Mouse (Mus musculus) cerebral cortex, adult 2 months (tissue): ENCODE data around the gene Olfr686.

ENCODE experiments used
- WGBS: fragments of 180-500 bp; shearing (Covaris S2); methylation state at CpG from one replicate; pipeline ENCODE4 v1.1.7; 2018; 5-methylcytosine and 5-hydroxymethylcytosine counted together

Gene Olfr686

GRCm38 (mm10) chr7:105207385-105207784 lies at the start of gene Olfr686:
Olfr686 (minus strand) TSS chr7:105207485.

GRCm38 (mm10) chr7:105256656-105257055 lies 49.4 kb upstream of the Olfr686 start:
- 63% methylated on average over 5 of the region's 5 CpGs for WGBS

- 63% methylated on average over 1 of the region's 1 CpGs for WGBS
Observed at GRCm38 (mm10) chr7:105248197-105248596, 40.9 kb upstream of the Olfr686 start.

GRCm38 (mm10) chr7:105247671-105248070 lies 40.4 kb upstream of the Olfr686 start:
- 89% methylated on average over 3 of the region's 3 CpGs for WGBS

GRCm38 (mm10) chr7:105229386-105229785 lies 22.1 kb upstream of the Olfr686 start:
- WGBS = 86% methylated on average over 2 of the region's 2 CpGs

GRCm38 (mm10) chr7:105228138-105228537 lies 20.9 kb upstream of the Olfr686 start:
- 94% methylated on average over 1 of the region's 1 CpGs for WGBS

GRCm38 (mm10) chr7:105218281-105218680 lies 11.0 kb upstream of the Olfr686 start:
- WGBS = 84% methylated on average over 4 of the region's 4 CpGs

- 30% methylated on average over 1 of the region's 1 CpGs for WGBS
Observed at GRCm38 (mm10) chr7:105214761-105215160, 7.5 kb upstream of the Olfr686 start.

- 47% methylated on average over 1 of the region's 1 CpGs for WGBS
Observed at GRCm38 (mm10) chr7:105185912-105186311, 21.4 kb downstream of the Olfr686 start, which contains the start of gene Olfr685. Olfr685 (minus strand) TSS chr7:105186012.

GRCm38 (mm10) chr7:105170773-105171172 lies 36.5 kb downstream of the Olfr686 start:
- 42% methylated on average over 4 of the region's 4 CpGs for WGBS

GRCm38 (mm10) chr7:105163553-105163952 lies 43.7 kb downstream of the Olfr686 start, which contains the start of gene Olfr684:
Olfr684 (minus strand) TSS chr7:105163653.
- 64% methylated on average over 1 of the region's 1 CpGs for WGBS
